Mouse (Mus musculus): ENCODE results near the gene Sbpl.

The Sbpl gene

DNA sequence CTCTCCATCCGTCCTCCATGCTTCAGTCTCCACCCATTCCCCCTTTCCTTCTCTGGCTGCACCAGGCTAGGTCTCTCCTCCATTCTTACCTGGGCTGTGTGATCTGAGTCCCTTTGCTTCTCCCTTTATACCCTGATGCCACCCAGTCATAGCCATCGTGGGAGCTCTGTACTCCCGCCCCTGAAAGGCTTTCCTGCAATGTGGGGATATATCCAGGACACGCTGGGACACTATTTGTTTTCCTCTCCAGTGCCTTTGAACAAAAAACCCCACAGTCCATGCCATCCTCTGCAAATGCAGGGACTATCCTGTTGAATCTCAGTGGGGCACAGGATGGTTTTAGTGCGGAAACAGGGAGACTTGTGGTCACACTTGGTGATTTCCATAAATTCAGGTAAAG is at the start of gene Sbpl:
Sbpl (minus strand) TSS at position 101 of the 400 bp plus-strand sequence.
- in situ Hi-C loops (cut with MboI, MseI), result loop anchor here (25.0 kb wide), 1 partner anchor 93 kb away; the partner anchor contains the start of gene Prss21

GRCm38 (mm10) chr17:24004071-24004665 is 49.1 kb upstream of the Sbpl start:
- in situ Hi-C loops (cut with MboI, MseI), result loop anchor here (10.0 kb wide), 1 partner anchor 1831 kb away; the partner anchor contains the start of genes Rhbdl1 and Stub1

GRCm38 (mm10) chr17:24000404-24000803 is 45.3 kb upstream of the Sbpl start:
- in situ Hi-C loops (cut with MboI, MseI), result loop anchor here (10.0 kb wide), 1 partner anchor 1834 kb away; the partner anchor contains the start of genes Rhbdl1 and Stub1

- in situ Hi-C loops (cut with MboI, MseI), result no loop called here
Observed at GRCm38 (mm10) chr17:23998383-23998782, 43.3 kb upstream of the Sbpl start.

- in situ Hi-C loops (cut with MboI, MseI), result no loop called here
Observed at GRCm38 (mm10) chr17:23997901-23998300, 42.8 kb upstream of the Sbpl start, which contains the start of gene Prss22. Gene Prss22, minus strand, starts transcription at chr17:23998100.

- in situ Hi-C loops (cut with MboI, MseI), result no loop called here
Observed at GRCm38 (mm10) chr17:23995421-23995820, 40.3 kb upstream of the Sbpl start.

DNA sequence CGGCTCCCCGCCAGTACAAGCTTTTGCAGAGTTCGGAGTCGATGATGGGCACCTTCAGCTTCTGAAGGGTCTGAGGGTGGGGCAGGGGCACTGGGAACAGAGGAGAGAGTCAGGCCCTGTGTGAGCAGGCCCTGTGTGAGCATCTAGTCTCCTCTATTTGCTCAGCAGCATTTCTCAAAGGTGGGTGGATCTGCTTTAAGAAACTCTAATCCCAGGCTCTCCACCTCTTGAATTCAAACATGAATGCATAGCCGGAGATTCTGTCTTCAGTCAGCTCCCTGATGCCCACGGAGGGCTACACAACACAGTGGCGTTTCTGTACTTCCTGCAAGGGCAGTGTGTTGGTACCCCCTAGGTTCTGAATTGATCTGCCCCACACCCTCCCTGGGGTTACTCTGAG is 39.6 kb upstream of the Sbpl start:
- in situ Hi-C loops (cut with MboI, MseI), result no loop called here

DNA sequence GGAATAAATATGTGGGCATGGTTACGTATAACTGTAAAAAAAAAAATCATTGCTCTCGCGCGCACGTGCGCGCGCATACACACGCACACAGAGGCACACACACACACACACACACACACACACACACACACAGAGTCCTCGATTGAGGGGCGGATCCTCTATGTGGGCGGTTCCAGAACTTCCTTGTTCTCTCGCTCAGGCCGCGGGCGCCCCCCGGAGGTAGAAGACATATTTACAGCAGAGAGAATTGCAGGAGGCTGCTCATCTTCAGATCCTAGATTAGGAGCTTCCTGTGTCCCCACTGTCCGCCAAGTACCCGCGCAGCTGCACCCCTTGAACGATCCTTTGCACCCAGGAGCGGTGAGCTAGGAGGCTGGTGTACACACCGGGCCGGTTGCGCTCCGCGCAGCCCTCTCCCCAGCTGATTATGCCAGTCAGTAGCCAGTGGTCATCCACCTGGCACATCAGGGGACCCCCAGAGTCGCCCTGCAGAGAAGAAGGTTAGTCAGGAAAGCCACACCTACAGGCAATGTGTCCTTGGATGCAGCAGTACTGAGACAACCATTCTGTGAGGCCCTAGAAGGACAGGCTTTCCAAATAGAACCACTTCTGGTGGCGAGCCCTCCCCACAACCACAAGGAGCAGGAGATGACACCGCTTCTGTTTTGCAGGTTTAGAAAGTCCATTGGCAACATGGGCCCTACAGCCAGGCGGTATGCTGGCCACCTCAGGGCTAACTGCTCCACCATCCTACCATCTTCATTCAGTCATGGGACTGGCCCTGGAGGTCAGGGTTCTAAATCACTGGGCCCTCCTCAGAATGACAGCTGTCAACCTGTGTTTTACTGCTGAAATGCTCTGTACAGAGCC is 38.7 kb upstream of the Sbpl start:
- in situ Hi-C loops (cut with MboI, MseI), result no loop called here

DNA sequence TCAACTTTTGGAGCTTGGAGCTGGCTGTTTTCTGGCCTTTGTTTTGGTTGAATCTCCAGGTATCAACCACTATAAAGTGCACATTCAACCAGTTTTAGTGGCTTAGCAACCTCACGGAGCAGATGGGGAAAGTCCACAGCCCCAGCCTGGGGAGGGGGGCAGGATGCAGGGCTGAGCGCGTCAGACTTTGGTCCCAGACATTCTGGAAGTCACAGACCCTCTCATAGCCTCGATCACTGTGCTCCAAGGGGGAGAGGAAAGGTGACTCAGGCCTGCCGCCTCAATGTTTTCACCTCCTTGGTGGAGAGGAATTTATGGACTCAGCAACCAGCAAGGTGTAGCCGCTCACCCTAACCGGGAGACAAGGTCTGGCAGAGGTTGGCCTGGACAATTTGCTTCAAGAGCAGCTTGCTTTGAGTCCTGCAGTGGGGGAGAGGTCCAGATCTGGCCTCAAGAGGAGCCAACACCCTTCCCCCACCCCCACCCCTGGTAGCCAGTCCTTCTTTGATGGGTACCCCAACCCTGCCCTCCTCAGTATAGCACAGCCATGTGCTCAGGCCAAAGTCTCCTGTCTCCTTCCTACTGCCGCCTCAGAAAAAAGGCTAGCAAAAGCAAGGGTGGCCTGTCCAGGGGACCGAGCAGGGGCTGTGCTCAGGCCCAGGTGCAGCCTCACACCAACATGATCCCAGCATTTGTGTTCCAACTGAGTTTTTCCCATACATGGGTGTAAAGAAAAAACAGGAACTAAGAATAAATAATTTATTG is 37.9 kb upstream of the Sbpl start:
- in situ Hi-C loops (cut with MboI, MseI), result no loop called here

DNA sequence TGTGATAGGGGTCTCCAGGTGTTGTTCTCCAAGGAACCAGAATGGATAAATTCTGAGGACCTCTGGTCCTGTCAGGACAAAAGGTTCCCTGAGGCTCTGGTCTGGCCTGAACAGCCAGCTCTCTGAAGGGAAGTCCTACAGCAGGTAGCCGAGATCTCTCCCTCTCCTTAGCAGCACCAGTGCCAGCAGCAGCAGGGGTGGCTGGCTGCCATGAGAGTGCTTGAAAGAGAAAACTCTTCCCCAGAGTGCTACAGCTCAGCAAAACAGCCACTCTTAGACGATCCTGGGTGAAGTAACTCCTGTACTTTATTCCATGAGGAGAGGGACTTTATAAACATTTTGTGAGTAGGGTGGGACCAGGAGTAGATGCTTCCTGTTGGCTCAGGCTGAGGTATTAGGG is 34.7 kb upstream of the Sbpl start:
- in situ Hi-C loops (cut with MboI, MseI), result no loop called here

- in situ Hi-C loops (cut with MboI, MseI), result no loop called here
Observed at GRCm38 (mm10) chr17:23984989-23985388, 29.9 kb upstream of the Sbpl start.

- in situ Hi-C loops (cut with MboI, MseI), result no loop called here
Observed at GRCm38 (mm10) chr17:23982912-23983311, 27.8 kb upstream of the Sbpl start.

- in situ Hi-C loops (cut with MboI, MseI), result no loop called here
Observed at GRCm38 (mm10) chr17:23980297-23980909, 25.3 kb upstream of the Sbpl start, which contains the start of gene Prss30. Gene Prss30, minus strand, starts transcription at chr17:23980566.

GRCm38 (mm10) chr17:23979471-23979870 is 24.4 kb upstream of the Sbpl start:
- in situ Hi-C loops (cut with MboI, MseI), result no loop called here

DNA sequence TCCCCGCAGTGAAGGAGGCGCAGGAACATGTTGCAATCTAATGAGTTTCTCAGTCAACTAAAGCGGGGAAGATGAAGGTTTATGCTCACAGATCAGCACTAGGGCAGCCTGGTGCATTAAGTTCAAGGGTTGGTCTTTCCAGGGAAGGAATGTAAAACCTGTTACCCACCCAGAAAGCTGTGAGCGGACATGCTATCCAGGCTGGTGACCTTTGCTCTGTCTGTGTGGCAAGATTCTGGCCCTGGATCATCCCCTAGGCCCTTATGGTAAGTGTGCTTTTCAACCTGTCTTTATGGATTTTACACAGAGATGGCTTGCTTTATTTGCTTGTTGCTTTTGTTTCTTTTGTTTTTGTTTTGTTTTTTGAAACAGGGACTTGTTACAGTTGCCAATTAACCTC is 21.6 kb upstream of the Sbpl start:
- in situ Hi-C loops (cut with MboI, MseI), result no loop called here

DNA sequence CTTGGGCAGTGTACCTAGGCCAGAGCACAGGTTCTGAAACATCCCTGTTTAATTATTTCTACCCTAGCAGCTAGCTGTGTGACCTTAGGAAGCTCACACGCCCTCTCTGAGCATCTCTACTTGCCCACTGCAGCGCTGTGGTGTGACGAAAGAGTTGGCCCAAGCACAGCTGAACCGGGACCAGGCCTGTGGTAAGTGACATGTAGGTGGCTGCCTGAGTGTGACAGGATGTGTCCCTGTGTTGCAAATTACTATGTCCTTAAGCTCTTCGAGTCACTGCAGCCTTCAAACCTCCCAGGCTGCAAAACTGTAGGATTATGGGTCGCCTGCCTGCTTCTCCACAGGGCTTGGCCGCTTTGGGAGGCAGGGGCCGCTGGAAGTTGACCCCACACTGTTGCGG is 16.2 kb upstream of the Sbpl start:
- in situ Hi-C loops (cut with MboI, MseI), result loop anchor here (25.0 kb wide), 1 partner anchor 109 kb away; the partner anchor contains the start of gene Prss21

DNA sequence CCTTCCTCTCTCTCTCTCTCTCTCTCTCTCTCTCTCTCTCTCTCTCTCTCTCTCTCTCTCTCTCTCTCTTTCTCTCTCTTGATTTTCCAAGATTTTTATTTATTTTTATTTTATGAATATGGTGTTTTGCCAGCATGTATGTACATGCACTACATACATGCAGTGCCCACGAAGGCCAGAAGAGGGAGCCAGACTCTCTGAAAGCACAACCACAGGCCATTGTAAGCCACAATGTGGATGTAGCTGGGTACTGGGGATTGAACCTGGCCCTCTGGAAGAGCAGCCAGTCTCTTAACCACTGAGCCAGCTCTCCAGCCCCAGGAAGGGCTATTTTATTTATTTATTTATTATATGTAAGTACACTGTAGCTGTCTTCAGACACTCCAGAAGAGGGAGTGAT is 14.2 kb upstream of the Sbpl start:
- in situ Hi-C loops (cut with MboI, MseI), result loop anchor here (25.0 kb wide), 1 partner anchor 107 kb away; the partner anchor contains the start of gene Prss21

DNA sequence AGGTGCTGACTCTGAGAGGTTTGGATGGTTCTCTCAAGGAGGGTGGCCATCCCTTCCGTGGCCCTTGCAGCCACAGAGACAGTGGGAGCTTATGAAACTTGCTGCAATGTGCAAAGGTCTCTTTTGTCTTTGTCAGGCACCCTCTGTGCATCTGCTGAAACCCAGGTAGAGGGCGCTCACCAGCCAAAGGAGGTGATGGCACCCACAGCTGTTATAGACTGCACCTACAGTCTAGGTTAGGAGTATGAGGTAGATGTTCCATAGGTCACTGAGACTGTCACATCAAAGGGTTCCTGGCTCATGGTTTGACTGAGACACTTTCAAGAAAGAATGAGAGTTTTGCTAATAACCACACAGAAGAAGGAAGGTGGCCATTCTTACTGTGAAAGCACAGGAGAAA is 13.7 kb upstream of the Sbpl start:
- in situ Hi-C loops (cut with MboI, MseI), result loop anchor here (25.0 kb wide), 1 partner anchor 106 kb away; the partner anchor contains the start of gene Prss21

GRCm38 (mm10) chr17:23966658-23967401 is 11.8 kb upstream of the Sbpl start:
- in situ Hi-C loops (cut with MboI, MseI), result loop anchor here (25.0 kb wide), 1 partner anchor 105 kb away; the partner anchor contains the start of gene Prss21

DNA sequence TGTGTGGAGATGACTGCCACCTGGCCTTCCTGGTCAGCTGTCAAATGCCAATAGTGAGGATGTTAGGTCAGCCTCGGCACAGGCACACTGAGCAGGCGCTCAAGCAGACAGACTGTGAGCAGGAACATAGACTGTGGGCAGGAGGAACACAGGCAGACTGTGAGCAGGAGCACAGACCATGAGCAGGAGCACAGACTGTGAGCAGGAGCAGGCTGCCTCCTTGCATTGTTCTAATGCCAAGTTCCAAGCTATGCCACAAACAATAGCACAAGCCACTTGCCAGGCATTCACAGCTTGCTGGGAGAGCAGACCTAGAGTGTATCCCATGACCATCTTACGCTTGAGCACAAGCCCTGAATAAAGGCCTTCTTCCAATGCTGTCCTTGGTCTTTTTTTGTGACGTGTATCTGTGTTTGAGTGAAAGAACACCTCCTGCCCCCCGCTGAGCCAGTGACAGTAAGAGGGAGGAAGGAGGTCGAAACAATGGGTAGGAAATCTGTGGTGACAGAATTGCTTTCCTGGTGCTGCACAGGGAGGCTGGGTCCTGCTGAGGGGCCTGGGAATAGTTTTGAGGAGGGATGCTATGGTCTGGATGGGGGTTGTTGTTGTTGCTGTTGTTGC is 10.8 kb upstream of the Sbpl start:
- in situ Hi-C loops (cut with MboI, MseI), result loop anchor here (25.0 kb wide), 1 partner anchor 104 kb away; the partner anchor contains the start of gene Prss21
